Mouse (Mus musculus): Measurements from ENCODE around the gene Klk9.

GRCm38 (mm10) chr7:43824199-43824598 lies 32.5 kb downstream of the Klk9 start, which contains the start of gene Klk6:
- no peak for TF ChIP-seq POLR2A (IDR thresholded peaks at IDR 0.05; ENCODE audit: extremely low read depth, insufficient read depth, low read length)
- TF ChIP-seq CTCF (IDR thresholded peaks at IDR 0.05; ENCODE audit: low read depth, low read length) = no peak

Data from liver, adult 2 months (tissue).